Mouse (Mus musculus) liver, adult 2 months (tissue): Measurements from ENCODE around the gene Mitd1.

ENCODE experiments used
- CTCF ChIP-seq: fragments of 200-500 bp; IDR thresholded peaks from 2 replicates; pipeline ENCODE4 v1.5.1; 2011; ENCODE audit warnings: low read depth, low read length, control low read depth
- POLR2A ChIP-seq: fragments of 200-500 bp; IDR thresholded peaks from 2 replicates; pipeline ENCODE4 v1.6.1; 2011; ENCODE audit warnings: low read length, control low read depth; ENCODE audit not compliant: insufficient read depth; ENCODE audit errors: extremely low read depth

DNA sequence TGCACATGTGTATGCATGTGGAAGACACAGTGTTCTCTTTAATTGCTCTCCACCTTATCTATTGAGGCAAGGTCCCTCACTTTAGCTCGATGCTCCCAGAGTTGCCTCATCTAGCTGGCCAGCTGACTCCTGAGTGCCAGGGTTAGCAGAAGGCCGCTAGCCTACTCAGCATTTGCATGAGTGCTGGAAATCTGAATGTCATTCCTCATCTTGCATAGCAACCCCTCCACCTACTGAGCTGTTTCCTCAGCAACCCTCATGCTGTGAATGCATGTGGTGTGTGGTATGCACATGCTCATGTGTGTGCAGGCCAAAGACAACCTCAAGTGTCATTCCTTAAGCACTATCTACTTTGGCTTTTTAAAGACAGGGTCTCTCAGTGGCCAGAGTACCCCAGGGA is 39.5 kb downstream of the Mitd1 start:
- no peak for TF ChIP-seq CTCF
- TF ChIP-seq POLR2A = no peak
